Mouse (Mus musculus): ENCODE measurements at regions not wholly inside any gene's neighbourhood (a gene's known extent, or its start where the extent isn't known, plus 50 kb on each side); places are given as distances from the start of the nearest gene placed in this dataset.
A peak's percentile ranks its signal among the peaks of the same experiment; 100 is the strongest.

DNA sequence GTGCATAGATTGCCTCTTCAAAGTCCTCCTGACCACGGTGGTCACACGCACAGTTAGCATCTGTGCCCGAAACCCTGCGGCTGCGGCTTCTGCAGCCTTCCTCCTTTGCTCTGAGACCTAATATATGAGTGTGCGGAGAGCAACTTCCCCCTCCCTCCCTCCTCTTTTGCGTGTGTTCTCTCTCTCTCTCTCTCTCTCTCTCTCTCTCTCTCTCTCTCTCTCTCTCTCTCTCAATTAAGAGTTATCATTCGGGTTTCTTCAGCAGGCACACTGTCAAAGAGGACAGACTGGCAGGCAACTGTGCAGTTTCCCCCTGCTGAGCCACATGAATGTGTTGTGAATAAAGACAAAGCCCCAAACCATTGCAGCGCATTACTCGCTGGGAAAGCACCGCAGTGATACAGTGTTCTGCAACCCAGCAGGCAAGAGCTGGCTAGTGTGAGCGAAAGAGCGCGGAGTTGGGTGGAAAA is 900.8 kb downstream of the Mat2b start:
- Histone ChIP-seq H3K4me1 (peaks cover 4% of the 10 kb centered on the region), H3K27ac (replicated peaks) (no peak overlapping the region), H3K36me3 (no peaks in the 10 kb centered on the region), H3K9ac (replicated peaks) (peak overlapping the region; percentile 44), H3K9me3 (no peaks in the 10 kb centered on the region), H3K4me3 (peak overlapping the region; percentile 37), H3K4me2 (replicated peaks) (peak overlapping the region; percentile 49), H3K27me3 (peaks cover 9% of the 10 kb centered on the region; the same call in 1 of the 2 replicates)
- ATAC-seq (replicated peaks), result peak; percentile 97
- WGBS, result under 1% methylated on average over 14 of the region's 14 CpGs

- H3K4me3 ChIP-seq, result no peak overlapping the region
- ATAC-seq (replicated peaks), result no peak
- H3K9ac ChIP-seq (replicated peaks), result no peak overlapping the region
- H3K27ac ChIP-seq (replicated peaks), result no peak overlapping the region
- 83% methylated on average over 2 of the region's 2 CpGs for WGBS
- peaks cover 4% of the 10 kb centered on the region for H3K4me1 ChIP-seq
- H3K4me2 ChIP-seq (replicated peaks), result no peak overlapping the region
- no peaks in the 10 kb centered on the region for H3K36me3 ChIP-seq
- H3K9me3 ChIP-seq, result no peaks in the 10 kb centered on the region
- peaks cover 9% of the 10 kb centered on the region; the same call in 1 of the 2 replicates for H3K27me3 ChIP-seq
These were observed 902.9 kb downstream of the Mat2b start for GRCm38 (mm10) chr11:39792112-39792511.

Measured in forebrain, embryonic 15.5 days (tissue).